Mouse (Mus musculus) heart, postnatal 0 days (tissue): ENCODE measurements around the gene Olfr281.

Source experiments
- CTCF ChIP-seq: IDR thresholded peaks from 2 replicates; pipeline ENCODE4 v1.5.1; 2016; ENCODE audit warnings: antibody characterized with exemption, control low read depth, low read depth
- EP300 ChIP-seq: IDR thresholded peaks from 2 replicates; pipeline ENCODE4 v1.6.1; 2016; ENCODE audit warnings: antibody characterized with exemption, low read depth

DNA sequence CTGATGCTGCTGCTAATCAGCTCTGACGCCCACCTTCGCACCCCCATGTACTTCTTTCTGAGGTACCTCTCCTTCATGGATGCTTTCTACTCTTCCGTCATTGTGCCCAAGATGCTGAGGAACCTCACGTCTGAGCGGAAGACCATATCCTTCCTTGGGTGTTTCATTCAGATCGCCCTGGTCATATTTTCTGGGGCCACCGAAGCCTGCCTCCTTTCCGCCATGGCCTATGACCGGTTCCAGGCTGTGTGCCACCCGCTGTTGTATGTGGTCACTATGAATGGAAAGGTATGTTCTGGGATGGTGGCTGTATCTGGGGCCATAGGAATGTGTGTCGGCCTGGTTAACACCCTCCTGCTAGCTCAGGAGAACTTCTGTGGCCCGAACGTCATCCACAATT lies 19.2 kb downstream of the Olfr281 start:
- TF ChIP-seq CTCF (no peak), EP300 (no peak)
